Mouse (Mus musculus) limb, embryonic 12.5 days (tissue): ENCODE measurements around the gene Olfr1411. TPM values are rescaled to one million over a fixed set of nuclear protein-coding genes. Genes with fewer than 3 reads are reported as not detected.

Experiments used
- ATAC-seq: fragments of 200-750 bp; cut with Nextera tagmentation; 2 replicates; pipeline ENCODE4 v1.8.0; 2017; ENCODE audit warnings: low read depth, moderate TSS enrichment; ENCODE audit not compliant: insufficient number of reproducible peaks, insufficient read depth, low FRiP score, low TSS enrichment
- H3K27ac ChIP-seq: fragments of 300-500 bp; sonication (generic); 2 replicates; pipeline ENCODE4 v1.5.1; 2016; ENCODE audit warnings: mild to moderate bottlenecking, moderate library complexity
- H3K27me3 ChIP-seq: fragments of 300-500 bp; sonication (generic); 2 replicates; pipeline ENCODE4 v1.6.1; 2016; ENCODE audit warnings: mild to moderate bottlenecking, moderate library complexity
- H3K36me3 ChIP-seq: fragments of 300-500 bp; sonication (generic); 2 replicates; pipeline ENCODE4 v1.6.1; 2016; ENCODE audit warnings: mild to moderate bottlenecking, moderate library complexity
- H3K4me1 ChIP-seq: fragments of 300-500 bp; sonication (generic); replicated peaks from 2 replicates; pipeline ENCODE4 v1.6.1; 2016
- H3K4me2 ChIP-seq: fragments of 300-500 bp; sonication (generic); 2 replicates; pipeline ENCODE4 v1.6.1; 2016; ENCODE audit warnings: mild to moderate bottlenecking, moderate library complexity
- H3K4me3 ChIP-seq: fragments of 300-500 bp; sonication (generic); replicated peaks from 2 replicates; pipeline ENCODE4 v1.5.1; 2016; ENCODE audit warnings: mild to moderate bottlenecking
- H3K9ac ChIP-seq: fragments of 300-500 bp; sonication (generic); replicated peaks from 2 replicates; pipeline ENCODE4 v1.6.1; 2016; ENCODE audit warnings: mild to moderate bottlenecking, moderate library complexity
- H3K9me3 ChIP-seq: fragments of 300-500 bp; sonication (generic); 2 replicates; pipeline ENCODE4 v1.6.1; 2016; ENCODE audit warnings: mild to moderate bottlenecking, moderate library complexity
- WGBS: fragments of 180-500 bp; shearing (Covaris S2); methylation state at CpG from one replicate; pipeline ENCODE4 v1.1.7; 2016; 5-methylcytosine and 5-hydroxymethylcytosine counted together
- polyA plus RNA-seq: library from polyadenylated mRNA; unstranded; fragments of >200 nt; fragmentation: Nextera tagmentation; extraction: Ambion mirVana; gene quantifications from 2 replicates; pipeline ENCODE4 v1.2.1, GENCODE M21; 2016

Olfr1411 gene
- not detected in 2 replicates for polyA plus RNA-seq

DNA sequence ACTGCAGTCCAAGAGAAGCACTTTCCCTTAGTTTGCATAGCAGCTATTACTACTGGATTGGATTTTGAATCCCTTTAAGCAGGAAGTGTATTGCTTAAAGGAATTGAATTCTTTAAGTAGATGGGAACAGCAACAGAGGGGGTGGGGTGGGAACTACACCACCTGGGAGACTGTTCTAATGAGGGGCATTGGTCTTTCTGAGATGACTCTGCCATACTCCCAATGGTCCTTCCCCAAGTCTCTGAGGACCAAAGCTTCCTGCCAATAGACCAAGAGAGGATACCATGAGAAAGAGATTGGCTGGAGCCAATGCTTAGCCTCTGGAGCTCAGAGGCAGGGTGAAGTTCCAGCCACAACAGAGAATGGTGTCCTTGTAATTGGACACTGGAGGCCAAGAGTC is at the start of gene Olfr1411:
Olfr1411 (plus strand) TSS at position 301 of the 400 bp plus-strand sequence.
- no peak within 1 kb of the TSS for H3K9ac ChIP-seq
- no peak within 1 kb of the TSS for H3K27ac ChIP-seq
- no peak for ATAC-seq
- H3K36me3 ChIP-seq: no peaks in the 10 kb centered on the region
- no peaks in the 10 kb centered on the region for H3K9me3 ChIP-seq
- H3K27me3 ChIP-seq: no peaks in the 10 kb centered on the region
- H3K4me1 ChIP-seq: no peaks in the 10 kb centered on the region
- H3K4me2 ChIP-seq: no peak within 1 kb of the TSS
- no peak within 1 kb of the TSS for H3K4me3 ChIP-seq

DNA sequence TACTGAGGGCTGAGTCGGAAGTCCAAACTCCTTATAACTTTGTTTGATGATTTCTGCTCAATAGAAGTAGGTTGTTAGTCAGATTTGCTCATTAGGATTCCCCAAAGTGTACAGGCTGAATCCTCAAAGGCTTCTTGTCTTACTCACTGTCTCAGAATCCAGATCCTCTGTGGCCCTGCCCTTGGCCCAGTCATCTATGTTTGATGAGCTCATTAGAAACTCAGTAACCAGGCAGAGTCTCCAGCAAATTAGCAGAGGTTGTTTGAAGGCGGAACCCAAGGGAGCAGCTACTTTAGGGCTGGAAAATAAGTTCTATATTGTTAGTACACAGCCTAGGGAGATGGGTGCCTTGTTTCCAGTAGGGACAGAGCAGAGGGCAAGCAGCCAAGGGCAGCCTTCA is 48.3 kb upstream of the Olfr1411 start:
- no peaks in the 10 kb centered on the region for H3K4me1 ChIP-seq
- no peak overlapping the region for H3K4me2 ChIP-seq
- no peaks in the 10 kb centered on the region for H3K36me3 ChIP-seq
- H3K9me3 ChIP-seq: no peaks in the 10 kb centered on the region
- H3K27ac ChIP-seq: no peak overlapping the region
- H3K27me3 ChIP-seq: no peaks in the 10 kb centered on the region
- ATAC-seq: no peak
- no peak overlapping the region for H3K9ac ChIP-seq
- no peak overlapping the region for H3K4me3 ChIP-seq
- 79% methylated on average over 2 of the region's 2 CpGs for WGBS

- WGBS: 87% methylated on average over 3 of the region's 3 CpGs
- no peaks in the 10 kb centered on the region for H3K4me1 ChIP-seq
- H3K27ac ChIP-seq: no peak within 1 kb of the TSS
- no peak for ATAC-seq
- no peaks in the 10 kb centered on the region for H3K27me3 ChIP-seq
- H3K4me2 ChIP-seq: no peak within 1 kb of the TSS
- no peak within 1 kb of the TSS for H3K9ac ChIP-seq
- H3K36me3 ChIP-seq: no peaks in the 10 kb centered on the region
- H3K9me3 ChIP-seq: no peaks in the 10 kb centered on the region
- H3K4me3 ChIP-seq: no peak within 1 kb of the TSS
Measured at GRCm38 (mm10) chr1:92571022-92571421, 23.2 kb upstream of the Olfr1411 start, which contains the start of gene Olfr1413. Gene Olfr1413, plus strand, starts transcription at chr1:92571322.

- Histone ChIP-seq H3K4me2 (no peak within 1 kb of the TSS), H3K27ac (no peak within 1 kb of the TSS)
Measured at GRCm38 (mm10) chr1:92585479-92585878, 8.7 kb upstream of the Olfr1411 start, which contains the start of gene Olfr1412. Gene Olfr1412, plus strand, starts transcription at chr1:92585779.

GRCm38 (mm10) chr1:92596019-92596418 is 1.8 kb downstream of the Olfr1411 start:
- Histone ChIP-seq H3K9me3 (no peaks in the 10 kb centered on the region), H3K4me3 (no peak overlapping the region), H3K4me2 (no peak overlapping the region), H3K27ac (no peak overlapping the region), H3K4me1 (no peaks in the 10 kb centered on the region), H3K36me3 (no peaks in the 10 kb centered on the region), H3K27me3 (no peaks in the 10 kb centered on the region), H3K9ac (no peak overlapping the region)
- 78% methylated on average over 3 of the region's 3 CpGs for WGBS
- no peak for ATAC-seq

More at GRCm38 (mm10) chr1:92585479-92585878, 8.7 kb upstream of the Olfr1411 start, which contains the start of gene Olfr1412:
- no peak within 1 kb of the TSS for H3K9ac ChIP-seq
- H3K36me3 ChIP-seq: no peaks in the 10 kb centered on the region
- ATAC-seq: no peak
- H3K27me3 ChIP-seq: no peaks in the 10 kb centered on the region; the same call in 1 of the 2 replicates
- H3K4me3 ChIP-seq: no peak within 1 kb of the TSS
- no peaks in the 10 kb centered on the region for H3K4me1 ChIP-seq
- 82% methylated on average over 2 of the region's 2 CpGs for WGBS
- H3K9me3 ChIP-seq: no peaks in the 10 kb centered on the region; the same call in 1 of the 2 replicates

DNA sequence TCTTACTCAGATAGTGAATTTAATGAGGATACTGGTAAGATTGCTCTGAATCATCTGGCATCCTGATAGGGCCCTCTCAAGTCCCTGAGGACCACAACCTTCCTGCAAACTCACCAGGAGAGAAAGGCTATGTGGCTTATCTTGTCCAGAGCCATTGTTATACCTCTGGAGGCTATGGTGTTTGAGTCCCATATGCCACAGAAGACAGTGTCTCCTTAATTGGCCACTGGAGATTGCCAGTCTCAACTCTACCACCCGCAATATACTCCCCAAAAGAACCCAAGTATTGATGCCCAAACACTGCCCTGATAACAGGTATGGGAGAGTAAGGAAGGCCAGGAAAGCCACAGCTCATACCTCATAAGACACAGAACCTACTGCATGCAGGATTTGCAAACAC is 11.3 kb downstream of the Olfr1411 start, which contains the start of gene Olfr1410:
Olfr1410 (plus strand) TSS at position 301 of the 400 bp plus-strand sequence.
- Histone ChIP-seq H3K27me3 (peaks cover 8% of the 10 kb centered on the region), H3K36me3 (no peaks in the 10 kb centered on the region), H3K4me3 (no peak within 1 kb of the TSS), H3K4me1 (no peaks in the 10 kb centered on the region), H3K27ac (no peak within 1 kb of the TSS), H3K4me2 (no peak within 1 kb of the TSS), H3K9me3 (no peaks in the 10 kb centered on the region), H3K9ac (no peak within 1 kb of the TSS)
- no peak for ATAC-seq
- 100% methylated on average over 1 of the region's 1 CpGs for WGBS

- no peak overlapping the region for H3K4me3 ChIP-seq
- no peak overlapping the region for H3K9ac ChIP-seq
- H3K36me3 ChIP-seq: no peaks in the 10 kb centered on the region
- no peaks in the 10 kb centered on the region for H3K9me3 ChIP-seq
- no peaks in the 10 kb centered on the region for H3K4me1 ChIP-seq
- no peak overlapping the region for H3K27ac ChIP-seq
- no peak overlapping the region for H3K4me2 ChIP-seq
- H3K27me3 ChIP-seq: peaks cover 13% of the 10 kb centered on the region
- 80% methylated on average over 4 of the region's 4 CpGs for WGBS
- no peak for ATAC-seq
Measured at GRCm38 (mm10) chr1:92607711-92608110, 13.5 kb downstream of the Olfr1411 start.

GRCm38 (mm10) chr1:92611008-92611407 is 16.8 kb downstream of the Olfr1411 start:
- ATAC-seq: no peak
- no peaks in the 10 kb centered on the region for H3K4me1 ChIP-seq
- peaks cover 13% of the 10 kb centered on the region for H3K27me3 ChIP-seq
- H3K4me2 ChIP-seq: no peak overlapping the region
- H3K27ac ChIP-seq: no peak overlapping the region
- no peak overlapping the region for H3K9ac ChIP-seq
- WGBS: 8% methylated on average over 5 of the region's 5 CpGs
- no peak overlapping the region for H3K4me3 ChIP-seq
- H3K36me3 ChIP-seq: no peaks in the 10 kb centered on the region
- no peaks in the 10 kb centered on the region for H3K9me3 ChIP-seq

DNA sequence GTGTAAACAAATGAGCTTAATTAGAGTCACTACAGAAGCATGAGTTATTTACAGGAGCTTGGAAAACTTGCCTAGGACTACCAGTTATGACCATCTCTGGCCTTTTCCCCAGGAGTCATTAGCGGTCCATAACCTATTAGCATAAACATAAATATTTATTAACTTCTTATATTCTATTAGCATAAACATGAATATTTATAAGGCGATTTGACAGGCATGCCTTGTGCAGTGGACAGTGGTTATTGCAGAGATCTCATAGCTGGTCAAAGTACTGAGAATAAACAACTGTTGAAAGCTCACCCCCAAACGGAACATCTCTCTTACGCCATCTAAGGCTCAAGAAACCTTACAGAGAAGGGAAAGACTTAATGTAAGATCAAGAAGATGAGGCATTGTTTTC is 19.0 kb downstream of the Olfr1411 start:
- H3K27ac ChIP-seq: no peak overlapping the region
- no peak for ATAC-seq
- no peaks in the 10 kb centered on the region for H3K4me1 ChIP-seq
- no peaks in the 10 kb centered on the region for H3K36me3 ChIP-seq
- H3K9ac ChIP-seq: no peak overlapping the region
- peaks cover 13% of the 10 kb centered on the region for H3K27me3 ChIP-seq
- no peaks in the 10 kb centered on the region for H3K9me3 ChIP-seq
- 54% methylated on average over 4 of the region's 4 CpGs for WGBS
- no peak overlapping the region for H3K4me2 ChIP-seq
- no peak overlapping the region for H3K4me3 ChIP-seq

GRCm38 (mm10) chr1:92614516-92614915 is 20.3 kb downstream of the Olfr1411 start:
- Histone ChIP-seq H3K27me3 (peaks cover 13% of the 10 kb centered on the region), H3K4me1 (no peaks in the 10 kb centered on the region), H3K9me3 (no peaks in the 10 kb centered on the region), H3K4me2 (no peak overlapping the region), H3K27ac (no peak overlapping the region), H3K4me3 (no peak overlapping the region), H3K36me3 (no peaks in the 10 kb centered on the region), H3K9ac (no peak overlapping the region)
- no peak for ATAC-seq
- 32% methylated on average over 1 of the region's 1 CpGs for WGBS

GRCm38 (mm10) chr1:92616046-92616445 is 21.8 kb downstream of the Olfr1411 start:
- 74% methylated on average over 1 of the region's 1 CpGs for WGBS
- Histone ChIP-seq H3K27me3 (peaks cover 20% of the 10 kb centered on the region; the same call in 1 of the 2 replicates), H3K9me3 (no peaks in the 10 kb centered on the region), H3K4me2 (no peak overlapping the region), H3K9ac (no peak overlapping the region), H3K4me3 (no peak overlapping the region), H3K4me1 (no peaks in the 10 kb centered on the region), H3K36me3 (no peaks in the 10 kb centered on the region), H3K27ac (no peak overlapping the region)
- no peak for ATAC-seq

DNA sequence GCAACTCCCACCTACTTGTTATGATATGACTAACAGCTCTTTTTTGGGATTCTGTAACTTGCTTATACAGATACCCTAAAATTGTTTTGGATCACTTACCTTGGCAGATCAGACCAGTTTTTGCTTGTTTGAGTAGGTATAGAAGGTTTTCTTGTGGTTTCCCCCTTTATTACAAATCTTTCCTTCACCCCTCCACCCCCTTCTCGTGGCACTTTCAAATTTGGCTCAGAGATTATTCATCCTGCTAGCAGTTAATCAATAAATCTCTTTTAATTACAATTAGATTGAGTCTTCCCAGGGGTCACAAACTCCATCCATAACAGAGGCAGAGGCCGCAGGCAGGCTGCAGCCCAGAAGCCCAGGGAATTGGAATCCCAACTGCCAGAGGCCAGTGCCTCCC is 23.3 kb downstream of the Olfr1411 start, which contains the start of gene Olfr12:
Olfr12 (plus strand) TSS at position 301 of the 400 bp plus-strand sequence.
- no peak within 1 kb of the TSS for H3K27ac ChIP-seq
- H3K4me3 ChIP-seq: no peak within 1 kb of the TSS
- no peaks in the 10 kb centered on the region for H3K36me3 ChIP-seq
- no peak for ATAC-seq
- H3K4me2 ChIP-seq: no peak within 1 kb of the TSS
- peaks cover 12% of the 10 kb centered on the region; the same call in 1 of the 2 replicates for H3K27me3 ChIP-seq
- no peaks in the 10 kb centered on the region for H3K9me3 ChIP-seq
- 44% methylated on average over 2 of the region's 2 CpGs for WGBS
- no peak within 1 kb of the TSS for H3K9ac ChIP-seq
- H3K4me1 ChIP-seq: no peaks in the 10 kb centered on the region
